Mouse (Mus musculus): ENCODE measurements around the gene Treh. TPM values are rescaled to one million over a fixed set of nuclear protein-coding genes. Genes with fewer than 3 reads are reported as not detected.
A peak's percentile ranks its signal among the peaks of the same experiment; 100 is the strongest.
"Not testable (repeated sequence)": the region's sequence is repeated elsewhere in the genome, so short reads cannot be mapped to it uniquely, and the experiment has no call there.

Gene Treh
- not detected in 2 replicates for total RNA-seq (2014; fragmentation: Nextera tagmentation)
- total RNA-seq (2017) = not detected in 2 replicates

DNA sequence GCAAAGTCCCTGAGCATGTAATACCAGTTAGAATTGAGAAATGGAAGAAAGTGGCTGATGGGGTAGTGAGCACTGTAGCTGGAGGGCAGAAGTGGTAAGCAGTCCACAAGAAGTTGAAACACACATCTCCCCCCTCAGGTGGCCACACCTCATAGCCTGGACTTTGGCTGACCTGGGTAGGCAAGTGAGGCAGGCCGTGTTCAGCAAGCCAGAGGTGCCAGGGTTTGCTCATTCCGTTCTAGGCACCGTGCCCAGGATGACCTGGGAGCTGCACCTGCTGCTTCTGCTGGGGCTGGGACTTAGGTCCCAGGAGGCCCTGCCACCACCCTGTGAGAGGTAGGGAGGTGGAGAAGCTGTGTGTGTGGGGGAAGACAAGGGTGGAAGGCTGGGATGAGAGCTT, at the start of gene Treh:
Gene Treh, plus strand, starts transcription at position 229 of the 400 bp plus-strand sequence.
- no peak for ATAC-seq (replicated peaks; ENCODE audit: low FRiP score, low TSS enrichment, poor library complexity, severe bottlenecking)

DNA sequence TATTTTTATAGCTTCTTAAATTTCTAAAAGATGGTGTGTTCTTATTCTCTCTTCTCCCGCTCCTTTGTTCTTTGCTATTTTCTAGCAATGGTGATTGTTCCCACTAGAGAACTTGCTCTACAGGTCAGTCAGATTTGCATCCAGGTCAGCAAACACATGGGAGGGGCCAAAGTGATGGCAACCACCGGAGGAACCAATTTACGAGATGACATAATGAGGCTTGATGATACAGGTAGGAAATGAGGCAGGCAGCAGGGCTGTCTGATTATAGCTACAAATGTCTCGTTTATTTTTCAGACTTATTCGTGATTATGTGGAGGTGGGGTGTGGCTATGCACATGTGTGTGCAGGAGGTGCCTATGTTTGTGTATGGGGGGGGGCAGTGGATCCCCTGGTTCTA, 48.6 kb upstream of the Treh start:
- ATAC-seq (replicated peaks; ENCODE audit: low FRiP score, low TSS enrichment, poor library complexity, severe bottlenecking) = no peak

DNA sequence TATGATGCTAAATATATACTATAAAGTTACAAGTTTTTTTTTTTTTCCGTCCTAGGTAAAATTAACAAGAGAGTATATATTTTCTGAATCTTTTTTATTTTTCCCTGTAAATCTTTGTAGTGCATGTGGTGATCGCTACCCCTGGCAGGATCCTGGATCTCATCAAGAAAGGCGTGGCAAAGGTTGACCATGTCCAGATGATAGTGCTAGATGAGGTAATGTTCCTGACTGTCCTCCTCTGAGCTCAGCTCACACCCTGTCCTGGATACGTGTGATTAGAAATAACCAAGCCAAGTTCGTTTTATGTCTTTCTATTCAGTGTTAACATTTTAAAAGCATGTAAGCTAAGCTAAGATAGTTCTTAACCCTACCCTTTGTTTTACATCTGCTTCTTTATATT, 46.8 kb upstream of the Treh start:
- ATAC-seq (replicated peaks; ENCODE audit: low FRiP score, low TSS enrichment, poor library complexity, severe bottlenecking) = 0 out of 2 replicates have a peak, but pooled peaks have one; percentile 44

DNA sequence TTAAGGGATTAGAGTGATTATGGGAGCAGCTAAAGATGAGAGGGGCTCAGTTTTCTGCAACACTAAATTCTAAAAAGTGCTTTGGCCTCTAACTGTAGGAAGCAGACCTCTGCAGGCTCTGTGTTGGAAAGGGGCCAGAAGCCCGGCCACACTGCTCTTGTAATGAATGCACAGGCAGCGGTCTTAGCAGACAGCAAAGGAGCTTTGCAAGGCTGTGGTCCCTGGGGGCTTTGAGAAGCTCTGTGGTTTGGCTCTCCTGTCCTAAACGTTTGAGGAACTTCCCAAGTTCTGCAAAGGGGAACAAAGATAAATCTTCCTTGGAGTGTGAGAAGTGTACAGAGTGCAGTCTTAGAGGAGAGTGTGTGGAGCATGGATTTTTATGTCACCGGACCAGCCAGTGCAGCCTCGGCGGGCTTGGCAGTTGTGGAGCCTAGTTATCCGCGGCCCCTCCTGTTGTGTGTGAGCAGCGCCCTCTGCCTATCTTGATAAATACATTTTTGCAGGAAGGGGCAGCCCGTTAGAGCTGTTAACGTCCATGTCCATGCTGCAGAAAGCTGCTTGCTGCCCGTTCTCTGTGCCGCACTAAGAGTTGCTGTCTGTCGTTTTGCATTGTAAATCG, 35.4 kb upstream of the Treh start:
- peak; percentile 88 for ATAC-seq (replicated peaks; ENCODE audit: low FRiP score, low TSS enrichment, poor library complexity, severe bottlenecking)

DNA sequence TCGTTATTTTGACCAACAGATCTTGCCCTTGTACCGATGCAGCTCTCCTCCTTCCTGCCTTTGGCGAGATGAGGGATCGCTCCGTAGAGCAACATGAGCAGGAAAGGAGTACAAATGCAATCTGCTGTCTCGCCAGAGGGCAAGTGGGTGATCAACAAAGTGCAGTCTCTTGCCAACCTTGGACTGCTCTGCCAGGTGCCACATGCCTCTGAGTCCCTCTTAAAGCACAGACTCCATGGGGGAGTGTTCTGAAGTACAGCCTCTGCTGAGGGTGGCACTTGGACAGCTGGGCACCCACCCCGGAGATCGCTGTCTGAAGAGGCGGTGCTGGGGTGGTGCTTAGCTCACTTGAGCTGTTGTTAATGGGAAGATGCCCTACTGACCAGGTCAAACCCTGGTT, 34.3 kb upstream of the Treh start:
- ATAC-seq (replicated peaks; ENCODE audit: low FRiP score, low TSS enrichment, poor library complexity, severe bottlenecking) = peak; percentile 51

DNA sequence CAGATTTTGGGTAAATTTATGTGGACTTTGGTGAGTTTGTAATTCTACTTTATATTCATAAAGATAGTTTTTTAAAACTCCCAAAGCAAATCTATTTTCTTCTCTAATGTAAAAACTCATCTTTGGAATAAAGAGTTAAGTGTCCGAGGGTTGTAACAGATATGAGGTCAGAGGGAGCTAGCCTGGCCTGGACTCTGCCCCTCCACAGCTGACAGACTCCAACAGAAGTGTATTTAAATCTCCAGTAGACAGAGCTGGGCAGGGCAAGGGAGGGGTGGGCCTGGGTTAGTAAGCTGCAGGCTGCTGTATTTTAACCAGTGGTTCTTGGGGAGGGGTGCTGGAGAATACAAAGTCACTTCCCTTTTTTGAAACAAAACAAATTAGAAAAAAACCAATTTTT, 33.0 kb upstream of the Treh start:
- ATAC-seq (replicated peaks; ENCODE audit: low FRiP score, low TSS enrichment, poor library complexity, severe bottlenecking) = not testable (repeated sequence)

DNA sequence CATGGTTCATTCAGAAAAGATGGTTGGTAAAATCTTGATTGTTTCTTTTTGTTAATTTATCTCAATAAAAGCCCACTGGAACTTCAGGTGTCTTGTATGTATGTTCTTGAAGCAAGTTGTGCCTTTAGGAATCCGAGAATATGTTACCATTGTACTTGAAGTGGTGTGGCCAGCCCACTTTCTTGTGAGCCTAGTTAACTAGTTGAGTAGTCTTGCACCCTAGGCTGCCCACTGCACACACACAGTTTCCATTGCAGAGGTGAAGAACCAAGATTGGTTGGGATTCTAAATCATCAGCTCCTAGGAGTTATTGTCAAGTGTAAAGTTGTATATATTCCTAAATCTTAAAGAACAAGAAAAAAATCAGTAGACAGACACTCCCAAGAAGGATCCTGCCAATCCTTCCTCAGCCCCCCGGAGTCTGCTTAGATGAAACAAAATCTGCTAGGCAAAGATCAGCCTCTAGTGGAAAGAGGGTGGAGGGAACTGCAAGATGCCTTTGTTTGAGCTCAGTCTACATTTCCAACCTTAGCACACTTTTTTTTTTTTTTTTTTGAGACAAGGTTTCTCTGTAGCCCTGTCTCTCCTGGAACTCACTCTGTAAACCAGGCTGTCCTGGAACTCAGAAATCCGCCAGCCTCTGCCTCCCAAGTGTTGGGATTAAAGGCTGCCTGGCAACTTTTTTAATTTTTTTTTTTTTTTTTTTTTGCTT, 32.2 kb upstream of the Treh start:
- ATAC-seq (replicated peaks; ENCODE audit: low FRiP score, low TSS enrichment, poor library complexity, severe bottlenecking) = no peak

GRCm38 (mm10) chr9:44641616-44642015, 31.4 kb upstream of the Treh start:
- no peak for ATAC-seq (replicated peaks; ENCODE audit: low FRiP score, low TSS enrichment, poor library complexity, severe bottlenecking)

- no peak for ATAC-seq (replicated peaks; ENCODE audit: low FRiP score, low TSS enrichment, poor library complexity, severe bottlenecking)
These were observed 29.9 kb upstream of the Treh start for GRCm38 (mm10) chr9:44643103-44643502.

- ATAC-seq (replicated peaks; ENCODE audit: low FRiP score, low TSS enrichment, poor library complexity, severe bottlenecking) = no peak
These were observed 28.8 kb upstream of the Treh start for GRCm38 (mm10) chr9:44644186-44644585.

- peak; percentile 34; the same call in 1 of the 2 replicates for ATAC-seq (replicated peaks; ENCODE audit: low FRiP score, low TSS enrichment, poor library complexity, severe bottlenecking)
These were observed 27.6 kb upstream of the Treh start for GRCm38 (mm10) chr9:44645481-44645880.

- peak; percentile 73 for ATAC-seq (replicated peaks; ENCODE audit: low FRiP score, low TSS enrichment, poor library complexity, severe bottlenecking)
These were observed 27.1 kb upstream of the Treh start for GRCm38 (mm10) chr9:44645924-44646323.

- no peak for ATAC-seq (replicated peaks; ENCODE audit: low FRiP score, low TSS enrichment, poor library complexity, severe bottlenecking)
These were observed 26.7 kb upstream of the Treh start for GRCm38 (mm10) chr9:44646366-44646765.

DNA sequence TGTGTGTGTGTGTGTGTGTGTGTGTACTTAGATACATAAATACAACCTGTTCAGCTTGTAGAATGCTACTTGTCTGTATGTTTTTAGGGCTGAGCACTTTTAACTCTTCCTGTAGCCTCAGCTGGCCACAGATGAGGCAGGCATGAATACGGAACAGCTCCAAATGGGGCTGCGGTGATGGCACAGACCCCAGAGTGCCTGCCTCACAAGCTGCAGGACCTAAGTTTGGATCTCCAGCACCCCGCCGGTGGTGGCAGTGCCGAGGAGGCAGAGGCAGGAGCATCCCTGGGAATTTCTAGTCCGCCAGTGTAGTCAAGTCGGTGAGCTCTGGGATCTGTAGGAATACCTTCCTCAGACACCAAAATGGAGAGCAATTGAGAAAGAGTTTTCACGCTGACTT, 26.0 kb upstream of the Treh start:
- no peak for ATAC-seq (replicated peaks; ENCODE audit: low FRiP score, low TSS enrichment, poor library complexity, severe bottlenecking)

DNA sequence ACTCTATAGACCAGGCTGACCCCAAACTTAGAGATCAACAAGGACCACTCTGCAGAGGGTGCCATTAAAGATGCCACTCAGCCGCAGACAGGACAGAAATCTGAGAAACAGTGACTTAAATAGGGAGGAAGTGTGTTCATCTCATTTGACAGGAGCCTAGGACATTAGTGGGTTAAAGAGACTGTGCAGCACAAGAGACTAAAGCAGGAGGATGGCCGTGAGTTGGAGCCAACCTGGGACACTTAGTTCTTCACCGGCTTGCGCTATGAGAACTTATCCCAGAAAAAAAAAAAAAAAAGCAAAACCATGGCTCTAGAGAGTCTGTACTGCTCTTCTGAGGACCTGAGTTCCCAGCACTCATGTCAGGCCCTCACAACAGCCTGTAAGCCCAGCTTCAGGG, 25.4 kb upstream of the Treh start:
- no peak for ATAC-seq (replicated peaks; ENCODE audit: low FRiP score, low TSS enrichment, poor library complexity, severe bottlenecking)

- ATAC-seq (replicated peaks; ENCODE audit: low FRiP score, low TSS enrichment, poor library complexity, severe bottlenecking) = no peak
These were observed 24.2 kb upstream of the Treh start for GRCm38 (mm10) chr9:44648881-44649281.

GRCm38 (mm10) chr9:44652027-44652426, 21.0 kb upstream of the Treh start:
- peak; percentile 78 for ATAC-seq (replicated peaks; ENCODE audit: low FRiP score, low TSS enrichment, poor library complexity, severe bottlenecking)

DNA sequence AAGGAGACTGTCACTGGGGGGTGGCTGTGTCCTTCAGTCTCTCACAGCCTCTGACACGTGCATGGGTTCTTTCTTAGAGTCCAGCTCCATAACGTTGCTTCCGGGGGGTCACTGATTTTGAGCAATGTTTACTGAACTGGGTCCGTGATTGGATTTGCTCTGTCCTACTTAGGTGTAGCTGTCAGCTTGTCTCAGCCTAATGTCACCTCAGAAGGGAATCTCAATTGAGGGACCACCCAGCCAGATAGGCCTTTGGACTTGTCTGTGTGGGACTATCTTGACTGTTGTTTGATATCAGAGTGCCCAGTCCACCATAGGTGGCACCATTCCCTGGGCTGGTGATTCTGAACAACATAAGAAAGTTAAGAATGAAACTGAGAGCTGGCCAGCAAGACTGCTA, 19.1 kb upstream of the Treh start:
- no peak for ATAC-seq (replicated peaks; ENCODE audit: low FRiP score, low TSS enrichment, poor library complexity, severe bottlenecking)

- peak; percentile 57 for ATAC-seq (replicated peaks; ENCODE audit: low FRiP score, low TSS enrichment, poor library complexity, severe bottlenecking)
These were observed 17.7 kb upstream of the Treh start for GRCm38 (mm10) chr9:44655098-44656066.

GRCm38 (mm10) chr9:44663706-44664105, 9.3 kb upstream of the Treh start:
- ATAC-seq (replicated peaks; ENCODE audit: low FRiP score, low TSS enrichment, poor library complexity, severe bottlenecking) = no peak

Measured in megakaryocyte-erythroid progenitor cell, adult 5-6 weeks (primary cell).